Mouse (Mus musculus): ENCODE measurements around the gene Vps39. TPM values are rescaled to one million over a fixed set of nuclear protein-coding genes. Genes with fewer than 3 reads are reported as not detected.

The Vps39 gene
- total RNA-seq (2021): 10 to 100 TPM; 68.7 to 69.9 TPM

GRCm38 (mm10) chr2:120352682-120353646 lies at the start of gene Vps39:
Vps39 (minus strand) TSS chr2:120353137.
- intact Hi-C loops (cut with DNase I): no loop called here
- peak; percentile 83 to 92 for DNase-seq (ENCODE audit: low spot score in 2 of 2)

GRCm38 (mm10) chr2:120397951-120398350 lies 45.0 kb upstream of the Vps39 start:
- intact Hi-C loops (cut with DNase I): loop anchor here (10.0 kb wide), 1 partner anchor 127 kb away; no protein-coding TSS in a partner anchor
- DNase-seq (ENCODE audit: low spot score in 2 of 2): no peak

- DNase-seq (ENCODE audit: low spot score in 2 of 2): no peak
- intact Hi-C loops (cut with DNase I): loop anchor here (10.0 kb wide), 1 partner anchor 132 kb away; no protein-coding TSS in a partner anchor
Observed at GRCm38 (mm10) chr2:120392406-120392805, 39.5 kb upstream of the Vps39 start.

- intact Hi-C loops (cut with DNase I): loop anchor here (10.0 kb wide), 1 partner anchor 134 kb away; no protein-coding TSS in a partner anchor
- DNase-seq (ENCODE audit: low spot score in 2 of 2): no peak
Observed at GRCm38 (mm10) chr2:120390934-120391333, 38.0 kb upstream of the Vps39 start.

- intact Hi-C loops (cut with DNase I): no loop called here
- no peak for DNase-seq (ENCODE audit: low spot score in 2 of 2)
Observed at GRCm38 (mm10) chr2:120389376-120389775, 36.4 kb upstream of the Vps39 start.

- DNase-seq (ENCODE audit: low spot score in 2 of 2): no peak
- intact Hi-C loops (cut with DNase I): no loop called here
Observed at GRCm38 (mm10) chr2:120387291-120387690, 34.4 kb upstream of the Vps39 start.

- intact Hi-C loops (cut with DNase I): no loop called here
- no peak for DNase-seq (ENCODE audit: low spot score in 2 of 2)
Observed at GRCm38 (mm10) chr2:120386264-120386663, 33.3 kb upstream of the Vps39 start.

GRCm38 (mm10) chr2:120373858-120374257 lies 20.9 kb upstream of the Vps39 start:
- DNase-seq (ENCODE audit: low spot score in 2 of 2): no peak
- intact Hi-C loops (cut with DNase I): no loop called here

- DNase-seq (ENCODE audit: low spot score in 2 of 2): no peak
- intact Hi-C loops (cut with DNase I): no loop called here
Observed at GRCm38 (mm10) chr2:120367416-120368207, 14.7 kb upstream of the Vps39 start.

GRCm38 (mm10) chr2:120366501-120366900 lies 13.6 kb upstream of the Vps39 start:
- DNase-seq (ENCODE audit: low spot score in 2 of 2): no peak
- intact Hi-C loops (cut with DNase I): no loop called here

GRCm38 (mm10) chr2:120360425-120360824 lies 7.5 kb upstream of the Vps39 start:
- DNase-seq (ENCODE audit: low spot score in 2 of 2): no peak
- intact Hi-C loops (cut with DNase I): no loop called here

- intact Hi-C loops (cut with DNase I): no loop called here
- DNase-seq (ENCODE audit: low spot score in 2 of 2): no peak
Observed at GRCm38 (mm10) chr2:120351321-120351720, 1.6 kb downstream of the Vps39 start.

GRCm38 (mm10) chr2:120348120-120348519 lies 4.8 kb downstream of the Vps39 start:
- peak in 1 of 2 experiments; percentile 26 for DNase-seq (ENCODE audit: low spot score in 2 of 2)

GRCm38 (mm10) chr2:120341741-120342140 lies 11.2 kb downstream of the Vps39 start:
- intact Hi-C loops (cut with DNase I): no loop called here
- DNase-seq (ENCODE audit: low spot score in 2 of 2): no peak

More at GRCm38 (mm10) chr2:120348120-120348519, 4.8 kb downstream of the Vps39 start:
- intact Hi-C loops (cut with DNase I): no loop called here

- intact Hi-C loops (cut with DNase I): no loop called here
- no peak for DNase-seq (ENCODE audit: low spot score in 2 of 2)
Observed at GRCm38 (mm10) chr2:120337886-120338285, 15.1 kb downstream of the Vps39 start.

GRCm38 (mm10) chr2:120331575-120331974 lies 21.4 kb downstream of the Vps39 start:
- intact Hi-C loops (cut with DNase I): no loop called here
- peak; percentile 37 to 60 for DNase-seq (ENCODE audit: low spot score in 2 of 2)

GRCm38 (mm10) chr2:120315077-120315476 lies 37.9 kb downstream of the Vps39 start:
- intact Hi-C loops (cut with DNase I): no loop called here
- DNase-seq (ENCODE audit: low spot score in 2 of 2): no peak

GRCm38 (mm10) chr2:120314487-120314886 lies 38.5 kb downstream of the Vps39 start:
- DNase-seq (ENCODE audit: low spot score in 2 of 2): no peak
- intact Hi-C loops (cut with DNase I): no loop called here

- no peak for DNase-seq (ENCODE audit: low spot score in 2 of 2)
- intact Hi-C loops (cut with DNase I): no loop called here
Observed at GRCm38 (mm10) chr2:120313976-120314375, 39.0 kb downstream of the Vps39 start, which contains the start of gene Pla2g4f. Pla2g4f (minus strand) TSS chr2:120314165.

GRCm38 (mm10) chr2:120312276-120312825 lies 40.6 kb downstream of the Vps39 start:
- no peak for DNase-seq (ENCODE audit: low spot score in 2 of 2)
- intact Hi-C loops (cut with DNase I): no loop called here

All from left cerebral cortex, postnatal 25 days (tissue).